Mouse (Mus musculus): ENCODE measurements around the gene Emc7. TPM values are rescaled to one million over a fixed set of nuclear protein-coding genes. Genes with fewer than 3 reads are reported as not detected.
"Not testable (repeated sequence)": the region's sequence is repeated elsewhere in the genome, so short reads cannot be mapped to it uniquely, and the experiment has no call there.

Gene Emc7
- polyA plus RNA-seq (2017; shearing (Covaris generic)) = 10 to 100 TPM; 12.9 to 14.8 TPM

GRCm38 (mm10) chr2:112454862-112455564 is at the start of gene Emc7:
Emc7 (plus strand) TSS chr2:112454997.
- peak; percentile 96 for ATAC-seq

- ATAC-seq = no peak
Measured at GRCm38 (mm10) chr2:112407030-112407429, 47.8 kb upstream of the Emc7 start.

- ATAC-seq = no peak
Measured at GRCm38 (mm10) chr2:112425308-112425707, 29.5 kb upstream of the Emc7 start.

GRCm38 (mm10) chr2:112428534-112428933 is 26.3 kb upstream of the Emc7 start:
- ATAC-seq = not testable (repeated sequence)

- ATAC-seq = no peak
Measured at GRCm38 (mm10) chr2:112429665-112430064, 25.1 kb upstream of the Emc7 start.

GRCm38 (mm10) chr2:112430403-112430802 is 24.4 kb upstream of the Emc7 start:
- no peak for ATAC-seq

- ATAC-seq = no peak
Measured at GRCm38 (mm10) chr2:112432523-112432922, 22.3 kb upstream of the Emc7 start.

- ATAC-seq = no peak
Measured at GRCm38 (mm10) chr2:112433359-112433758, 21.4 kb upstream of the Emc7 start.

- ATAC-seq = no peak
Measured at GRCm38 (mm10) chr2:112436292-112436691, 18.5 kb upstream of the Emc7 start.

- ATAC-seq = no peak
Measured at GRCm38 (mm10) chr2:112437589-112437988, 17.2 kb upstream of the Emc7 start.

GRCm38 (mm10) chr2:112443491-112443890 is 11.3 kb upstream of the Emc7 start:
- ATAC-seq = no peak

GRCm38 (mm10) chr2:112445511-112445910 is 9.3 kb upstream of the Emc7 start:
- no peak for ATAC-seq

GRCm38 (mm10) chr2:112448046-112448445 is 6.8 kb upstream of the Emc7 start:
- ATAC-seq = not testable (repeated sequence)

GRCm38 (mm10) chr2:112448510-112449059 is 6.2 kb upstream of the Emc7 start:
- no peak for ATAC-seq

- ATAC-seq = peak; percentile 66
Measured at GRCm38 (mm10) chr2:112449597-112450296, 5.0 kb upstream of the Emc7 start.

- ATAC-seq = not testable (repeated sequence)
Measured at GRCm38 (mm10) chr2:112452513-112452912, 2.3 kb upstream of the Emc7 start.

GRCm38 (mm10) chr2:112454125-112454861 is 504 bp upstream of the Emc7 start:
- no peak for ATAC-seq

GRCm38 (mm10) chr2:112460557-112460956 is 5.8 kb downstream of the Emc7 start:
- ATAC-seq = no peak

- ATAC-seq = no peak
Measured at GRCm38 (mm10) chr2:112469542-112469941, 14.7 kb downstream of the Emc7 start.

GRCm38 (mm10) chr2:112470961-112471381 is 16.2 kb downstream of the Emc7 start:
- ATAC-seq = no peak

GRCm38 (mm10) chr2:112472076-112472475 is 17.3 kb downstream of the Emc7 start:
- ATAC-seq = no peak

- no peak for ATAC-seq
Measured at GRCm38 (mm10) chr2:112474997-112475724, 20.4 kb downstream of the Emc7 start.

Measured in CD4-positive, CD25-positive, alpha-beta regulatory T cell, adult 4 months (primary cell).